Mouse (Mus musculus) lung, embryonic 16.5 days (tissue): ENCODE data around the gene Tle4. TPM values are rescaled to one million over a fixed set of nuclear protein-coding genes. Genes with fewer than 3 reads are reported as not detected.

Source experiments
- ATAC-seq: fragments of 200-750 bp; cut with Nextera tagmentation; 2 replicates; pipeline ENCODE4 v1.8.0; 2017; ENCODE audit warnings: low read depth, mild to moderate bottlenecking, moderate library complexity
- H3K27ac ChIP-seq: fragments of 300-500 bp; sonication (generic); 2 replicates; pipeline ENCODE4 v1.5.1; 2014; ENCODE audit warnings: mild to moderate bottlenecking, control low read depth, low read length
- H3K27me3 ChIP-seq: fragments of 300-500 bp; sonication (generic); 2 replicates; pipeline ENCODE4 v1.6.1; 2014; ENCODE audit warnings: low read depth, low read length, mixed read lengths; ENCODE audit not compliant: control insufficient read depth, insufficient read depth
- H3K36me3 ChIP-seq: fragments of 300-500 bp; sonication (generic); 2 replicates; pipeline ENCODE4 v1.6.1; 2014; ENCODE audit warnings: low read length; ENCODE audit not compliant: control insufficient read depth, insufficient read depth
- H3K4me1 ChIP-seq: fragments of 300-500 bp; sonication (generic); replicated peaks from 2 replicates; pipeline ENCODE4 v1.6.1; 2014; ENCODE audit warnings: low read length, mixed read lengths; ENCODE audit not compliant: control insufficient read depth, insufficient read depth
- H3K4me2 ChIP-seq: fragments of 300-500 bp; sonication (generic); 2 replicates; pipeline ENCODE4 v1.6.1; 2014; ENCODE audit warnings: low read depth, low read length, control low read depth
- H3K4me3 ChIP-seq: fragments of 300-500 bp; sonication (generic); 2 replicates; pipeline ENCODE4 v1.5.1; 2014; ENCODE audit warnings: mild to moderate bottlenecking, low read length, control low read depth
- H3K9ac ChIP-seq: fragments of 300-500 bp; sonication (generic); 2 replicates; pipeline ENCODE4 v1.6.1; 2014; ENCODE audit warnings: low read length, control low read depth
- H3K9me3 ChIP-seq: fragments of 300-500 bp; sonication (generic); 2 replicates; pipeline ENCODE4 v1.6.1; 2016; ENCODE audit warnings: low read length; ENCODE audit not compliant: control insufficient read depth
- WGBS: fragments of 180-500 bp; shearing (Covaris S2); extraction: QIAGEN DNeasy Blood & Tissue Kit; methylation state at CpG from one replicate; pipeline ENCODE4 v1.1.7; 2014; 5-methylcytosine and 5-hydroxymethylcytosine counted together
- polyA plus RNA-seq: library from polyadenylated mRNA; unstranded; fragments of >200 nt; fragmentation: Nextera tagmentation; extraction: Ambion mirVana; gene quantifications from 2 replicates; pipeline ENCODE4 v1.2.1, GENCODE M21; 2015

Gene Tle4
- polyA plus RNA-seq, 1 experiment from 2014 or later = 12.3 TPM

DNA sequence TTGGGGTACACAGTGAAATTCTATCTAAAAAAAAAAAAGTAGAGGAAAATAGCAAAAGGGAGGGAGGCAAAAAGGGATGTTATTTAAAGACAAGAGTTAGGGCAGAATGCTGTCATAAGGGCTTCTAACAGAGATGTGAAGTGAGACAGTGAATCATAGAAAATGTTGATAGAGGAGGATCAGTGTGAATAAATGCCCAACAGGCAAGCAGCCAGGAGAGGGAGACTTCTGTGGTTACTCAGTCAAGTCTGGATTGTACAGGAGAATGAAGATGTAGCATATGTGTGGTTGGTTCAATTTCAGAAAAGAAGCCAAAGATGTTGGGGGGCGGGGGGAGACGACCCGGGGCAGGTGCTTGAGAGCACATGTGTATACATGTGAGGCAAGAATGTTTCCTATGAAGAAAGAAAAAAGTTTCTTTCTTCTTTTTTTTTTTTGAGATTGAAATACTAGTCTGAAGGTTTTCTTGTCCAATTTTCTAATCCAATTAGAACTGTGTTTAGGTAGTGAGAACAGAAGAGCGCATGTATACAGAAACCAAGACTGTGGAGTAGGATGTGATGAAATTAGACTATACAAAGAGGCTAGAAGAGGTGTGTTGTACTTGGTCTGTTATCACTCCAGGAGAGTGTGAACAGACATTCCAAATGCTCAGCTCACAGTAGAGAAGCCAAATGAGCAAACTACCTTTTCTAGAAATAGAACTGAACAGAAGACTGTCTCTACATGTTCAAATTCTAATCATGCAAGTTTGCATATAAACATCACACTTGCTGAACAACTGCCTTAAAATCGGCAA lies 134.4 kb downstream of the Tle4 start:
- 89% methylated on average over 5 of the region's 5 CpGs for WGBS

DNA sequence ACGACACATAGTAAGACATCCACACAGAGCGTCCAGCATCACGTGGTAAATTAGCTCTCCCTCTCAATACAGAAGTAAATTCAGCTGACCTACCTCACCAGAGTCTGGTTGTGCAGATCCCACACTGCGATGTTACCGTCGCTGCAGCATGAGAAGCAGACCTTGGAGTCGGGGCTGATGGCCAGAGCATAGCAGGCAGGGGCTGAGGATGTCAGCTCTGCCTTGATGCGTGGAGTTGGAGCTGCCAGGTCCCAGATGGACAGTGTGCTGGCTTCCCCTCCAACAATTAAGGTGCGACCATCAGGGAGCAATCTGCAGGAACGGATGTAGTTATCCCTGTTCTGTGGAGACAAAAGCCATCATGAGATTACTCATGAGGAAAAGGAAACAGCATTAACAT lies 144.4 kb downstream of the Tle4 start:
- H3K4me3 ChIP-seq = no peak overlapping the region
- H3K9me3 ChIP-seq = no peaks in the 10 kb centered on the region
- no peak for ATAC-seq
- H3K9ac ChIP-seq = no peak overlapping the region
- WGBS = 87% methylated on average over 10 of the region's 10 CpGs
- no peaks in the 10 kb centered on the region for H3K27me3 ChIP-seq
- peaks cover 32% of the 10 kb centered on the region for H3K36me3 ChIP-seq
- H3K27ac ChIP-seq = no peak overlapping the region
- H3K4me1 ChIP-seq = no peaks in the 10 kb centered on the region
- H3K4me2 ChIP-seq = no peak overlapping the region

More for the DNA sequence above, 134.4 kb downstream of the Tle4 start:
- ATAC-seq = no peak
- no peaks in the 10 kb centered on the region for H3K4me1 ChIP-seq
- peaks cover 19% of the 10 kb centered on the region for H3K36me3 ChIP-seq
- no peak overlapping the region for H3K27ac ChIP-seq
- no peak overlapping the region for H3K9ac ChIP-seq
- H3K9me3 ChIP-seq = no peaks in the 10 kb centered on the region
- no peak overlapping the region for H3K4me3 ChIP-seq
- H3K27me3 ChIP-seq = no peaks in the 10 kb centered on the region
- no peak overlapping the region for H3K4me2 ChIP-seq

DNA sequence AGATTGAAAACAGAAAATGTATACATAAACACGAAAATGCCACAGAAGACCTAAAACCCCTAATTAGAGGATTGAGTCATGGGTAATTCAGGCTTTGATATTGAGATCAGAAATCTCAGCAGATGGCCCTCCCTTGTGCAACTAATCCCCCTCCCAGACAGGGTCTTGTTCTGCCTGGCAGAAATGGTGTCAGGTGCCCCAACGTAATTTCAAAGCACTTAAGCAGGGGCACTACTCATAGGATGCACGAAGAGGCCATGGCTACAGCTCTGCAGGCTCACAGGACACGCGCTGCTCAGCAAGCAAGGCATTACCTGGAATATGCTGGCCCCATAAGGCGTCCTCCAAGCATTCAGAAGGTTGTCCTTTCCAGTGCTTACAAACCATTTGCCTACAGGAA lies 146.5 kb downstream of the Tle4 start:
- Histone ChIP-seq H3K4me2 (no peak overlapping the region), H3K36me3 (peaks cover 26% of the 10 kb centered on the region), H3K9ac (no peak overlapping the region), H3K27me3 (no peaks in the 10 kb centered on the region), H3K4me1 (no peaks in the 10 kb centered on the region; the same call in 1 of the 2 replicates), H3K27ac (no peak overlapping the region), H3K4me3 (no peak overlapping the region), H3K9me3 (no peaks in the 10 kb centered on the region)
- 86% methylated on average over 6 of the region's 6 CpGs for WGBS
- ATAC-seq = no peak

DNA sequence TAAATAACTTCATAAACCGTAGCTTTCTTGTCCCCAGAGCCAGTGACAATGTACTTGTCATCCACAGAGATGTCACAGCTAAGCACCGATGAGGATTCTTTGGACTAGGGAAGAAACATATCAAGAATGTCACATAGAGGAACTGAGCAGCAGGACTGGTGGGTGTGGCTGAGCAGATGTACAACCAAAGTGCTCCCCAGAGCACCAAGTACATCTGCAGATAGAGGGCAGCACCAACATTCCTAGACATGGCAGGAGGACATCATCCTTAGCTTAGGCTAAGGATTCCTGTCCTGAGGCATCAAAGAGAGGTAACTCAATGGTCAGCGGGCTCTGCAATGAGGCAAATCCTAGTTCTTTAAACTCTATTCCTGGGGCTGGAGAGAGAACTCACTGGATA lies 148.1 kb downstream of the Tle4 start:
- WGBS = 92% methylated on average over 3 of the region's 3 CpGs
- Histone ChIP-seq H3K4me3 (no peak overlapping the region), H3K27me3 (no peaks in the 10 kb centered on the region), H3K27ac (no peak overlapping the region), H3K9ac (no peak overlapping the region), H3K36me3 (peaks cover 24% of the 10 kb centered on the region), H3K9me3 (no peaks in the 10 kb centered on the region), H3K4me2 (no peak overlapping the region), H3K4me1 (no peaks in the 10 kb centered on the region; the same call in 1 of the 2 replicates)
- no peak for ATAC-seq

DNA sequence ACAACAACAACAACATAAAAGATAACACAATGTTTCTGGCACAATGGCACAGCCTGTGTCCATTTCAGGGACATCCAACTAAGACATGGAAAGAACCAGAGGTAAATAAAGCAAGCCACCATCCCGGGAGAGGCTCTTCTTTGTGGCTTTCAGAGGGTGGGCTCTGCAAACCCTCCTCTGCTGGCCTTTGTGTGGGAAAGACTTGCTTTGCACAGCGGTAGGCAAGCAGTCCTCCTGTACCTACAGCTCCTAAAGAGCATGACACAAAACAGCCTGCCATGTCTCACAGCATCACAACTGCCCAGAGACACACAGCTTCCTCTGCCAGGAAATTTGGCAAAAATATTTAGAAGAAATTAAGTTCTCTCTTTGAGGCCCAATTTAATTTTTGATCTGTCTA lies 149.3 kb downstream of the Tle4 start:
- H3K27me3 ChIP-seq = no peaks in the 10 kb centered on the region
- no peak overlapping the region for H3K4me3 ChIP-seq
- no peaks in the 10 kb centered on the region; the same call in 1 of the 2 replicates for H3K4me1 ChIP-seq
- no peak overlapping the region for H3K27ac ChIP-seq
- no peak overlapping the region for H3K4me2 ChIP-seq
- 89% methylated on average over 2 of the region's 2 CpGs for WGBS
- no peak overlapping the region for H3K9ac ChIP-seq
- no peak for ATAC-seq
- H3K9me3 ChIP-seq = no peaks in the 10 kb centered on the region
- H3K36me3 ChIP-seq = peaks cover 19% of the 10 kb centered on the region

DNA sequence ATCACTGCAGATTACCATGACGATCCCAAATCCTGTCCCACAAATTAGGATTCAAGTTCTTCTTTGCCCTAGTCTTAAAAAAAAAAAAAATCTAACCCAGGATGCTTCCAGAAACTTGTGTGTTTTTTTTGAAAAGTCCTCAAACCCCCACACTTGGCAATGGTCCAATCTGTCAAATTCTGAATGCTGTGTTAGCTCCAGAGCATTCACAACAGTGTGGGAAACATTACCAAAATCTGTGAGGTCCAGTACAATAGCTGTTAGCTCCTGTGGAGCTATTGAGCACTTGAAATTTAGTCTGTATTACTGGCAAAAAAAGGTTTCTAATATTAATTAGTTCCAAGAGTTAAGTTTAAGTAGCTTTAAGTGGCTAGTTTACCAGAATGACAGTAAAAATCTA lies 150.4 kb downstream of the Tle4 start:
- Histone ChIP-seq H3K4me3 (no peak overlapping the region), H3K4me2 (no peak overlapping the region), H3K9me3 (no peaks in the 10 kb centered on the region), H3K27me3 (no peaks in the 10 kb centered on the region), H3K36me3 (peaks cover 13% of the 10 kb centered on the region; the same call in 1 of the 2 replicates), H3K27ac (no peak overlapping the region), H3K4me1 (no peaks in the 10 kb centered on the region; the same call in 1 of the 2 replicates), H3K9ac (no peak overlapping the region)
- no peak for ATAC-seq
- 85% methylated on average over 1 of the region's 1 CpGs for WGBS

DNA sequence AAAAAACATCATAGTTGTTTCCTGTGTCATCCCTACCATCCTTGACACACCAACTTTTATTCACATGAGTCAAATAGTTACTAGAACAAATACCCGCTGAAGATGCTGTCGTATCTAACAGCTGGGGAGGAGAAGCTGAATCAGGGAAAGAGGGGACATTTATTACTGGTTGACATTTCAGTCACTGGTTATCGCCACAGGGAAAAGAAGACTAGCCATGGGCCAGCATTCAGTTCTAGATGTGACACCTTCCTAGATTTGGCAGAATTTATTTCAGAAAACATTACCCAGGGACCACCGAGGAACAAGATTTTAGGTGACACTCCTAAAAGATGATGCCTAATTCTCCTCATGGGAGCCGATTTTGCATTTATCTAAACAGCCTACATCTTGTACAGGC lies 156.0 kb downstream of the Tle4 start:
- Histone ChIP-seq H3K9ac (no peak overlapping the region), H3K4me1 (no peaks in the 10 kb centered on the region), H3K36me3 (no peaks in the 10 kb centered on the region), H3K4me3 (no peak overlapping the region), H3K27ac (no peak overlapping the region), H3K9me3 (no peaks in the 10 kb centered on the region), H3K4me2 (no peak overlapping the region), H3K27me3 (no peaks in the 10 kb centered on the region)
- WGBS = 84% methylated on average over 5 of the region's 5 CpGs
- no peak for ATAC-seq

DNA sequence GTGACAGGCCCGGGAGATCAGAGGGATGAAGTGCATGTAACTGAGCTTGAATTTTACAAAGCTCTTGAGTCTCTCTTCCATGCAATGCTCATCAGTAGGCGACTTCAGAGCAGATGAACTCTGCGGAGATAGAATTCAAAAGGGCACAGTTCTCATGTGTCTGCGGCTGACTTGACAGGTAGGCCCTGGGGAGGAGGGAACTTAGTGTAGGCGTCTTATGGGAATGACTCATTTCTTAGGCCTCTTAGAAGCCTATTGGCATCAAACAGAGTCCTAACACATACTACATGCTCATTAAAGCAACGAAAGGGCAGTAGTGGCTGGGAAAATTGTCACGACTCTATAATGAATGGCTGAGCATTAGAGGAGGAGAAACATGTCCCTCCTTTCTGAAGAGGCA lies 160.6 kb downstream of the Tle4 start:
- Histone ChIP-seq H3K4me3 (no peak overlapping the region), H3K27me3 (no peaks in the 10 kb centered on the region), H3K9ac (no peak overlapping the region), H3K27ac (no peak overlapping the region), H3K4me1 (peaks cover 7% of the 10 kb centered on the region; the same call in 1 of the 2 replicates), H3K9me3 (no peaks in the 10 kb centered on the region), H3K36me3 (no peaks in the 10 kb centered on the region), H3K4me2 (no peak overlapping the region)
- 81% methylated on average over 7 of the region's 7 CpGs for WGBS
- no peak for ATAC-seq

DNA sequence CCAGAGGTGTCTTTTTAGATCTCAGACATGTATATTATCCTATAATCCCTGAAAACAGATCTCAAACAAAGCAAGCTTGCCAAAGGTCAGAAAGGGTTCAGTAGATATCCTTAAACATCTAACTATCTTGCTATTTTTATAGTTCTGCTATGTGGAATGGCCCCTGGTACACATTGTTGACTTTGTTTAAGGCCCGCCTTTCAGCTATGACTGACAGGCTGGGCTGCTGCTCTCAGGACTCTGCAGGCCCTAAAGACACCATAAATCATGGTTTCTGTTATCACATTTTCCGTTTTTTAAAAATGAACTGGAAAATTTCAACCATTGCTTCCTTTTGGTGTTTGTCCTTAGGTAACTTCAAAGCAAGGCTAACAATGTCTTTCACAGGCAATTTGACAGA lies 161.3 kb downstream of the Tle4 start:
- no peak overlapping the region for H3K9ac ChIP-seq
- H3K36me3 ChIP-seq = no peaks in the 10 kb centered on the region
- H3K4me2 ChIP-seq = no peak overlapping the region
- peaks cover 7% of the 10 kb centered on the region; the same call in 1 of the 2 replicates for H3K4me1 ChIP-seq
- H3K27me3 ChIP-seq = no peaks in the 10 kb centered on the region
- no peak overlapping the region for H3K4me3 ChIP-seq
- no peak overlapping the region for H3K27ac ChIP-seq
- ATAC-seq = no peak
- WGBS = 51% methylated on average over 2 of the region's 2 CpGs
- H3K9me3 ChIP-seq = no peaks in the 10 kb centered on the region
